Mouse (Mus musculus) monocyte, adult 2 months (primary cell): ENCODE results near the gene 3110082I17Rik.

ENCODE experiments used
- DNase-seq, 2 experiments: peaks; one replicate each; pipeline ENCODE4 v3.0.0; 2022; ENCODE audit warnings: low spot score in 2 of 2, low read depth in 1 of 2

Gene 3110082I17Rik

DNA sequence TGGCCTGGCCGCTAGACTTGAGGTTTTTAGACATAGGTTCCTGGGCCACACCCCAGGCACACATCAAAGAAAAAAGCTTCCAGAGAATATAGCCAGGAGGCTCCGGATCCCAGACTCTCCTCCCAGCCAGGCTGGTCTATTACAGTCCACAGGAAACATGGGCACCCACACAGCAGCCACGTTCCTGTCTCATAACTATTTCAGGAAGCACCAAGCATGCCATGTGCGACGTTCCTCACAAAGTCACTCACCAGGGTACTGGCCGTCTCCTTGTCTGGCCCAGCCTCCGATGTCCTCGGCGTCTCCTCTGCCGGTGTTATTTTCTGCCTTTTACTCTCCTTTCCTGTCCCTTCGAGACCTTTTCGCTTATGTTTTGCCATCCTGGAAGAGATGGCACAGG, 5.2 kb downstream of the 3110082I17Rik start:
- DNase-seq, result no peak

DNA sequence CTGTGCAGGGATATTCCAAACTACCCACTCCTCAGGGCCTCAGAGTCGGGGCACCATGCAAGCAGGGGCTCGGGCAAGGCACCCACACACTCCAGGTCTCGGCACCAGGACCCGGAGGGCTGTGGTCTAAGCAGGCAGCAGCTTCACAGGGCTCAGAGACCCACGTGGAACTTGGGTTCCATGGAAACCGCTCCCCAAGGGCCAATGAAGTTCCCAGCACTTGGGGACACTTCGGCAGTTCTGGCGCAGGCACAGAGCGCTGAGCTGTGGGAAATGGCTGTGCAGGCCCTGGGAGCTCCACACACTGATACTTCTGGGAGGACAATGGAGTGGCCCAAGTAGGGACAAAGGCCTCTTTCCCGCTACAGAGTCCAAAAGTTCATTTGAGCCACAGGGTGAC, 7.3 kb downstream of the 3110082I17Rik start:
- DNase-seq, result no peak

DNA sequence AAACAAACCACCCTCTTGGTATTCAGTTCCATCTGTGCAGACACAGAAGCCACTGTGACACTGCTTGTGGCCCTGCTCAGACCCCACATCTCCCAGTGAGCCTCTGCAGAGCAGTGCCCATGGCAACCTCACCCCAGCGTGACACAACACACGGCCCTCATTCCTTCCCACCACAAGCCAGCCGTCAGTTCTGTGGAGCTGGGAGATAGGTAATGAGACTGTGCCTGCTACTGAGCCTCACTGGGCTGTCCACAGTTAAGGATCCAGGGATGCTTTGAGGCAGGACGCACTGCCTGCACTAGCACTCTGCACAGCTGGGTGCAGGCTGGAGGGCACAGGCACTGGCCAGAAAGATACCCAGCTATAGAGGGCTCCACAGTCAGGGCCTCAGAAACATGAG, 10.4 kb downstream of the 3110082I17Rik start:
- no peak for DNase-seq

DNA sequence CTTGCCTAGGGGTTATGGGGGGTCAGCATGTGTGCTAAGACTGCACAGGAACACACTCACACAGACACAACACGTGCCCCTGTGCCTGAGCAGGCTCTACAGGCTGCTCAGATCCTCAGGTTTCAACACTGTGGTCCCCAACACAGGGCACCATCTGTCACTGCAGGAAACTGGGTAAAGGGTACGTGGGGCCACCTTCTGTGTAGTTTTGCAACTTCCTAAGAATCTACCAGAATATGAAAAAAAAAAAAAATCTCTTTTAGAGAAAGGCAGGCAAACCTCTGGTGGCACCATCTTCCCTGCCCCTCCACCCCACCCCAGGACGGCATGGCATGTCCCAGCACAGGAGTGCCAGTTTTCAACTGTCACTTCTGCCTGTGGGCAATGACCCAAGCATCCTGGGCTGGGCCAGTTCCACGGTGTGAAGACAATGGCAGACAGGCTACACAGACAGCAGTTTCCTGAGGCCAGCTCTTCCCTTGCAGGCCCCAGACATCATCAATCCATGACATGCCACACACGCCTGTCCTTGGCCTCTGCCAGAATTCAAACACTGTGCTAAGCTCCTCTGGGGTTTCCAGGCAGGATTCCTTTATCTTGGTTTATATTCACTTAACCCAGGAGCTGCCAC, 11.1 kb downstream of the 3110082I17Rik start:
- DNase-seq, result no peak

DNA sequence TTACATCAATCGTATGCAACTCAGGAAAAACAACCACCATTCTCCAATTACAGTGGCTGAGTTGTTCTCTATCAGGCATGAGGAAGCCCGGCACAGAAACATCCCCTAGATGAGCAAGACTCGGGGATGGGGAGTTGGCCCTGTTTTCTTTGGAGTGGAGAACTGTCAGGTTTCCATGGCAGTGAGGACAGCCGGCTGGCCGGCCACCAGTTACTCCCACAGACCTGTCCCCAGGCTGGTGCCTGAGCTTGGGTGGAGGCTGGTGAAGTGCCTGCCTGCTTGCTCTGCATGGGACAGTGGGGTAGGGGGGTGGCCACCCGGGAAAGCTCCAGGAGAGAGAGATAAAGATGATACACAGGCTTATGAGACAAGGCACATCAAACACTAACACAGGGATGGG, 12.3 kb downstream of the 3110082I17Rik start:
- DNase-seq, result no peak

DNA sequence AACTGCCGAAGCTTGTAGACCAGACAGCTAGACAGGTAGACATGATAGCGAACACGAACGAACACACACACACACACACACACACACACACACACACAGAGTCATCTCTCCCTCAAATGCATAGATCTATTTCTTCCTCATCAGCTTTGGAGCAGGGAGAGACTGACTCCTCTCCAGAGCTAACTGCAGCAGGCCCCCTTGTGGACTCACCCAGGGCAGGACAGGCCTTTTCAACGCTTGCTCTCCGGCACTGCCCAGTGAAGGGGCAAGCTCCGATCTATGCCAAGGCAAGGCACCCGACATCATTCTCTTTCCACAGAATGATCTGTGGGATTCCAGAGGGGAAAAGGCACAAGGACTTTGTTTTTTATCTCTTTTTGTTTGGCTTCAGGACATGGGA, 15.1 kb downstream of the 3110082I17Rik start:
- no peak for DNase-seq

DNA sequence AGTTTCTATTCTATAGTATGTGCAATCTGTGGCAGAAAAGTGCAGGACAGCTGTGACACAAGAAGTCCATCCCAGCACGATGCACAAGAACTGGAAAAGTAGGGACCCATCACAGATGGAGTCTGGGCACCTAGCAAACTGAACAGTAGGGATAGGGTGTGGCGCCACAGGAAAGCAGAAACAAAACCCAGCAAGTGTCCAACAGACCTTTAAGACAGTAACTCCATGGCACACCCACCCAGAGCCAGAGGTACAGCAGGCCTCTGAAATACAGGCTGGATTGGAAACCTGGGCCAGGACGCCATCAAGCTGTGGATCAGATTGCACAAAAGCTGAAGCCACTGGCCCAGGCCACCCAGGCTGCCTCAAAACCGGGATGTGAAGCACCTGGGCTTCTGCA, 17.4 kb downstream of the 3110082I17Rik start:
- no peak for DNase-seq

DNA sequence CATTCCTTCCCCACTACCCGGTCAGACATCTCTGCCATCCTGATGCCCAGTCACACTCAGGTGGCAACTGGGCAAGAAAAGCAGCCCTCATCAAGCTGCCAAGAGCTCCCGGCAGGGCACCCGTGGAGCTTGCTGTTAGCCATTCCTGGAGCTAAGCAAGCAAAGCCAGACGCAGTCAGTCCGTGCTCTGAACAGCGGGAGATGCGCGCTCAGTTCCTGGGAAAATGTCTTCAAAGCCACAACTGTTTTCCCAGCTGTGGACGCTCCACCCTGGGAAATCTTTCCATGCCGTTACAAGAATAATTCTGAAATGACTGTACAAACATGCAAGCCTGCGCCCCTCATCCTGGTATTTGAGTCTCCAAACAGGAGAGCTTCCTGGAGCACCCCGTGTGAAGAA, 17.9 kb downstream of the 3110082I17Rik start:
- DNase-seq, result no peak

DNA sequence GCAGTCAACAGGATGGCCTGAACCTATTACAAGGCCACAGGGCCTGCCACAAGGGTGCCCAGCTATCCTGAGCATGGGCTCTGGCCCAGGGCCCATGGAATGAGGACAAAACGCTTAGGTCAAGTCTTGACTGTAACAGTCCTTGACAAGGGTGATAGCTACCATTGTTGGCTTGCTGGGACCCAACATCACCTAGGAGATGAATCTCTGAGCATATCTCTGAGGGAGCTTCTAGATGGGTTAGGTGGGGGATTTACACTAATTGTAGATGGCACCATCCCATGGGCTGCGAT, 18.7 kb downstream of the 3110082I17Rik start:
- DNase-seq, result no peak

DNA sequence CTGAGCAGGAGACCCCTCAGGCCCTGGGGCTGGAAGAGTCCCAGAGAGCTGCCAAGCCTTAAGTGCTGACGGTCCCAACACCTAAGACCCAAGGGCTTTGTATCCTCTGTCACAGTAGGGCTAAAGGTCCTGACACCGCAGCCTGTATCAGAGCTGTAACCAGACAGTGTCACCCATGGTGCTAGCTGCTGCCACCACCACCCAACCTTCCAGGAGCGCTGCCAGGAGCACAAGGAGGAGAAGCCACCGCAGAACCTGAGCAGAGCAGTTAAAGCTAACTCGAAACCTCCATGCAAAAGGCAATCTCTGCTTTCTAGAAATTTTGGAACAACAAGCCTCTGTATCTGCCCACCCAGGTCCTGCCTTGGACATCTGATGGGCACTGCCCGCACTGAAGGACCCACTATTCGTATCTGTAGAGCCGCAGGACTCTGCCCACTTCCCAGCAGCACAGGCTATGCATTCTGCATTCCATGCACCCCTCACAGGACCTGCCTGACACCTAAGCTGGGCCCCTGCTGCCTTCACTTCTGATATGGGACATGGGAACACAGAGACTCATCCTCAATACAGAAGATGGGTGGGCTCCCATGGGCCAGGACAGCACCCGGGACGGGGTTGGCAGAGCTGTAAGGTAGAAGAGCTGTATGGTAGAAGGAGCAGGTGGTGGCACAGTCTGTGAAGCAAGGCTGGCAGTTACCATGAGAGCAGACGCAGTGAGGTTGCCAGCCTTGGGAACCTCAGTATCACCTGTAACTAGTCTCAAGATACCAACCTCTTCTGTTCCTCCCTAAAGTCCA, 19.2 kb downstream of the 3110082I17Rik start:
- no peak for DNase-seq

DNA sequence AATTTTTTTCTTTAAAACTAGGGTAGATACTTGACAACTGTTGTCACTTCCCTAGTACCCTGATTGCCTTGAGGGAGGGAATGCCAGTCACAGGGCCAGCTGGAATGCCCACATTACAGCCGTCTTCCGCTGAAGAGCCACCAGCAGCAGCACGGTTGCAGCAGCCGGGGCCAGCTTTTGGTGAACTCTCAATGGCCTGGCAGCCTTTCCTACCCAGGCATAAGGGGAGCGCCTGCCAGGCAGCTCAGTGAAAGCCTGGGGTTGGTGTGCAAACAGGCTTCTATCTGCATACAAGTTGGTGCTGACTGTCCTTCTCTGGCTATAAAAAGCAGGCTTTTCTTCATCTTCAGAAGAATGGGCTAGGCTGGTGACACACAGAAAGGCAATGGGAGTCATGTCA, 19.9 kb downstream of the 3110082I17Rik start:
- no peak for DNase-seq

DNA sequence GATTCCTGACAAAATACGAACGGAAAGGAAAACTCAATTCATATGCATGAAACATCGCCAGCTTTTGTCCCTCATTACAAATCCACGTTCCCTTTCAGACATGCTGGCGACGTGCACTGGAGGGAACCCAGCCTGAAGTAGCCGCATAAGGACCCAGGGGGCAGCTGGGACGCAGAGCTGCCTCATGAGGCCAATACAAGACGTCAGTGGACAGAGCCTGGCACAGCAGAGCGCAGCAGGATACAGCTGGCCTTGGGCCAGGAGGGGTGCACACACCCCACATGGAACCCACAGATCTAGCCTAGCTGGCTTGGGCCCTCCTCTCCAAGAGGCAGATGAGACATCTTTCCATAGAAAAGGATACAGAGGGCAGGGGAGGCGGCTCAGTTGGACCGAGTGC, 21.9 kb downstream of the 3110082I17Rik start:
- no peak for DNase-seq

DNA sequence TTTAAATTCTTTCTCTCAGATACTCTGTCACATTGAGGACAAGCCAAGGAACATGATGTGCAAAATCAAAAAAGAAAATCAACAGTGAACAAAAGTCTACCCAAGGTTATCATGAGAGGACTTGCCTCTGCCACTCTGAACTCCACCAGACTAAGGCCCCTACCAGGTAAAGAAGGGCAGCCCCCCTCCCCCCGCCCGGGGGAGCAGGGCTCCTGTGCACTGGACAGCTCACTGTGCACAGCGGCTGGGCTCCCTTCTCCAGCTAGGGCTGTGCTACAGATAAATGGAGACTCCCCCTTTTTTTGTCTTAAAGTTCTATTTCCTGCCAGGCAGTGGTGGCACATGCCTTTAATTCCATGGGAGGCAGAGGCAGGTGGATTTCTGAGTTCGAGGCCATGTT, 22.6 kb downstream of the 3110082I17Rik start:
- DNase-seq, result no peak

DNA sequence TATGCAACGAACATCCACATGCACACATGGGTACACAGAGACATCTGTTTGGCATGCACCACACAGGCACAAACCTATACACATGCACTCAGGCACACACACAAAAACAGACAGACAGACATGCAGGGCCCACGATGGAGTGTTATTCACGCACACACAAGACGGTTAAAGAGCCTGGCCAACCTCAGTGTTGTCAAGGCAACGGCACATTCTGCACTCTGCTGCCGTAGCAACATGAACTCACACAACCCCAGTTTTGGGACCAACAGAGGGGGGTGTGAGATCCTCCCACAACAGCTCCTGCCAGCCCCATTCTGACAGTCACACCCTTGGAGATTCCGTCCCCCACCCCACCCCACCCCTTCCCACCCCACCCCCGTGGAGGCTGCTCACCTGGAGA, 25.4 kb downstream of the 3110082I17Rik start:
- DNase-seq, result no peak

DNA sequence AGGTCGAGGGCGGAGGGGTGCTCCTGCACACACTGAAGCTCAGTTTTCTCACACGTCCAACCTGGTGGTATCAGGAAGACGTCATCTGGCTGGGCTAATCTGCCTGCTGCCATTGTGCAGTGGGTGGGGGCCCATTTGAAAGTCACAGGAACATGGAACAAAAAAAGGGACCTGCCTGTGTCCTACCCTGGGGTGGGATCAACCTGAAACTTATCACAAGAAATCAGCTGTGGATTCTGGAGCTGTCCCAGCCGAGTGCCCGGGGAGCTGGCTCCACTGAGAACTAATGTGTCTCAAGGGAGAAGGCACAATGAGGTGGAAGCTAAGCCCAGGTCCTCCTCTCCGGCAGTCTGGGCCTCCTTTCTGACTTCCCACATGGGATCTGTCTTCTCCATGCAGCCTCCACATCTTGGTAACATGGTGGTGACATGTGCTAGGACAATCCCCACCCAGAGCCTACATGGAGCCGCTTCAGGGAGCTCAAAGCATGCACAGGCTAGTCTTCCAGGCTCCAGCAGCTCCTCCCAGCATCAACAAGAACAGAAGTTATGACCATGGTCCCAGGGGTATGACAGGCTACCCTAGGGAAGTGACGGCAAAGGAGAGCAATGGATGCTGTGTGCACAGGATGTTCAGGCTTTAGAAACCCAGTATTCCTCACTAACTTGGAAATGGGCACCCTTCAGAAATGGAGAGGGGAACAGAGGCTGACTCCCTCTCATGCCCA, 26.3 kb downstream of the 3110082I17Rik start:
- DNase-seq, result no peak

DNA sequence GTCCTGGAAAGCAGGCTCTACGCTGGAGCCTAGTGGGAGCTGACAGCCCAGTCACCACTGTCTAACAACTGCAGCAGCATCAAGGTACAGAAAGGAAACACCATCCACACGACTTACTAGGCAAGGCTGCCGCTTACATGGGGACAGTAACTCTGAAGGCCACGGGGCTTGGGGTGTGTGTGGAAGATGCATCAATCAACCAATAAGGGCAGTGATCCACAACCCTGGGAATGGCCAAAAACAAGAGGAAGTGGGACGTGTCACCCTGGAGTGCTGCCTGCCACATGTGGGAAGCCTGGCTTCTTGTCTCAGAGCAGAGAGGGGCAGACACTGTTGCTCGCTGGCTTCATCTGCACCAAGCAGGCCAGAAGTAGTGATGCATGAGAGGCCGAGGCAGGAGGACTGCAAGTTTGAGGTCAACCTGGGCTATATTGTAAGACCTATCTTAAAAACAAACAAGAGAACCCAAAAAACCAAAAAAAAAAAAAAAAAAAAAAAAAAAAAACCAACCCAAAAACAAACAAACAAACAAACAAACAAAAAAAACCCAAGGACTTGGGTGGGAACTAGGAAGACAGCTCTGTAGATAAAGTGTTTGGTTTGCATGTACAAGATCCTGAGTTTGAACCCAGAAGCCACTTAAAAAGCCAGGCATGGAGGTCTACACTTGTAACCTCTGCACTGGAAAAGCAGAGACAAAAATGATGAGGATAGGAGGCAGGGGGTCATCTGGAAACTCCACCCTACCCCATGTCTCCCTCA, 27.4 kb downstream of the 3110082I17Rik start:
- DNase-seq, result no peak

DNA sequence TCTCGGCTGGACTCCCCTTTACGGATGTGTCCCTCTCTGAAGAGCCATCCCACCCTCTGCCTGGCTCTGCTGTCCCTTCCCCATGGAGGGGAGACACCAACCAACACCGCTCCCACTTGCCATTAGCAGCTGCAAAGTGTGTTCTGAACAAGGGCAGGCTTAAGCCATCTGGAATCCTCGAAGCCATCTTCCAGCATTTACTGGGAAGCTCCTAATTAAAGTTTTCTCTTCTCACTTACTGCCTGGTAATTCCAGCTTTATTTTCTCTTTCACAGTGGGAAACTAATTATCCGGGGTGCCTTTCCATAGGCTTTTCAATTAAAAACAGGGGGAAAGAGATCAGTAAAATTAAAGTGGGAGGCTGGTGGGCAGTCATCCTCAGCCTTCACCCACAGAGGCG, 28.0 kb downstream of the 3110082I17Rik start:
- DNase-seq, result no peak

DNA sequence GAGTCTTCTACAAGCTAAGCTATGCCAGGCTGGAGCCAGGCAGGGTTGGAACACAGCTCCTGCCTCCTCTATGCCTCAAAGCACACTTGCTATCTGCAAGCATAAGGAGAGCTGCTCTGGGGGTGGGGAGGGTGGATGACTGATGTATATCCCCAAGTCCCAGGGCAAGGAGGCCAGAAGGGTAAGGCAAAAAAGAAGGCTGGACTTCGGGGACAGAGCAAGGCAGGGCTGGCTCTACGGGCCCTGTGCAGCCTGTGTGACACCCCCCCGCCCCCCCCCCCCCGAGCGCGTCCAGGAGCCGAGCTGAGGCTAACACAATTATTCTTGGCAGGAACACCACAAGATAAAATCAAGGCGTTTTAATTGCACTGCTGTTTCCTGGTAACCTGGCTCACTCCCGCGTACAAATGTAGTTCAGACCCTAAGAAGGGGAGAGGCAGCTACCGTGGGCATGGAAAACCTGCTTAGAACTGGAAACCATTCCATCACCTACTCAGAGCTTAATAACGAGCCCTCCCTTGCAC, 30.4 kb downstream of the 3110082I17Rik start:
- no peak for DNase-seq

DNA sequence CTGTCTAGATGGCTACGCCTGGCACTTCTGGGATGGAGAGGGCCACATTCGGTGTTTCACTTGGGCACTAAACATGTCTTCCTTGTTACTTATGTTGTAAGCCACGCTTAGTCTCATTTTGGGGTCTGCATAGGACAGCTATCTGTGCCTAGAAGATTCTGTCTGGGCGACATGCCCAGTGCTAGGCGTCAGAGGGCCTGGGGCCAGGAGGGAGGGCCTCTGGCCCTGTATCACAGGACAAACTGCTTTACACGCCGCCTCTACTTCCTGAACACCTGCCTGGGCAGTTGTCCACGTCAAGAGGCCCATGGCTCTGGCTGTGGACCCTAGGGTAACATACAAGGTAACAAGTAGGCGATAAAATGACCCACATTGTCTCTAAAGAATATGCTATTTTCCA, 32.3 kb downstream of the 3110082I17Rik start:
- DNase-seq, result no peak

DNA sequence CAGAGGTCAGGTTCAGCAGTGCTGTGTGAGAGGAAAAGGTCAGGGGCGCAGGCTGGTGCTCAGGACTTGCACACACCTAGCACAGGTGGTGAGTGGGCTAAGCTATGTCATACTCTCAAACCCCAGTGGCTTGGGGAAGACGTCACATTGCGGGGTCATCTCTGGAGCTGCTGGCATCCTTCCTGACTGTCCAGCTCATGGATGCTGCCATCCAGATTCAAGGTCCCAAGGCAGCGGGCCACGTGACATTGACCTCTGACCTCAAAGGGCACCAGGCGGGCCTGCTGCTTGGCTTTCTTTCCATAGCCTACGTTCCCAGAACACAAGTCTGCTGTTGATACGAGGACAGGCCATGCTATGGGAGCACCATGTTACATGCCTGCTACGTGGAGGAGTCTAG, 33.3 kb downstream of the 3110082I17Rik start:
- no peak for DNase-seq

DNA sequence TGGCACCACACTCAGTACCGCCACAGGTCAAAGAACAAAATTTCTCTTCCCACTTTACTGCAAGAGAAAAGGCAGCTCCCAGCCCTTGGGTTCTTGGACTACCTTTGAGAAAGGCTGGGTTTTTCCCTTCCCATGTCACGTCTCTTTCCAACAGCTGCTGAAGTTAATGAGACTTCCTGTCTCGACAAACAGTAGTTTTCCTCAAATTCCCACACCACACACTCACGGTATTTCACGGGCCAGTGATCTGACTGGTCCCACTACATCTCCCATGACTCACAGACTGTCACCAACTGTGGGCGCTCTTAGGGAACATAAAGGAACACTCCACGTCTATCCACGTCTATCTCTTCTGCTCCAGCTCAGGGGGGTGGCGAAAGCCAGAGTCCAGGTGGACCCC, 35.1 kb downstream of the 3110082I17Rik start:
- DNase-seq, result no peak
